Mouse (Mus musculus): ENCODE results near the gene Tlr3.

Gene Tlr3

DNA sequence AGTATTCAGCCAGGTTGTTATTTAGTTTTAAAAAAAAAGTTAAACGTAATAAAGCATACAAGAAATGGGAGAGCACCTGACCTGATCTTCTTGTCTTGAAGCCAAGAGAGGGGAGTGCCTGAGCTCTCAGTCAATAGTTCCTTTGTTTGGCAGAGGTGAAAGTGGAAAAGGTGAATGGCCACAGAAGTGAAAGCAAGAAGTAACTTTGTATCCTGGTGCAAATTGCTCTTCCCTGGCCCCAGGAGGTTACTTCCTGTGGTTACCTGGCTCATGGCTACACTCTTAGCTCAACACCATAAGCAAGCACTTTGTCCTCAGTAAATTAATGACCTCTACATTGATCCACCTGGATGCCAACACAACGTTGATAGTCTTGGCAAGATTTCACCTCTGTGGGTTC is at the start of gene Tlr3:
Gene Tlr3, minus strand, starts transcription at position 199 of the 400 bp plus-strand sequence.
- no peak for DNase-seq

- no peak for DNase-seq
These were observed 47.0 kb upstream of the Tlr3 start for GRCm38 (mm10) chr8:45457874-45458273.

DNA sequence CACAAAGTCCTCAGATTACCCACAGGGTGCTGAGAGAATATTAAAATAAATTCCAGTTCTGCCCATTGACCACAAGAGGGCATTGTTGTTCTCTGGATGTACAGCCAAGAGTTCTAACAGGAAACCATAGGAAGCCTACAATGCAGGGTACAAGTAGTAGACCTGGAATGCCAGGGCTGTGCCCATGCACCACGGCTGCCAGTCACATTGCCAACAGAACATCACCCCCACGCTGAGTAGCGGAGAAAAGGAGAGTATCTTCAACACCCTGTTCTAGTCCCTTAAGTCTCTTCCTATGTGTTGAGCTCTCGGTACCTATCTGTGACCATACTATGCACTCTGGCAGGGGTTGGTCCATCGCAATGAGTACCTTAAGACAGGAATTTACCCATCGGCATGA is 43.5 kb upstream of the Tlr3 start:
- peak; percentile 66 to 80 for DNase-seq

GRCm38 (mm10) chr8:45452115-45452514 is 41.2 kb upstream of the Tlr3 start:
- no peak for DNase-seq

DNA sequence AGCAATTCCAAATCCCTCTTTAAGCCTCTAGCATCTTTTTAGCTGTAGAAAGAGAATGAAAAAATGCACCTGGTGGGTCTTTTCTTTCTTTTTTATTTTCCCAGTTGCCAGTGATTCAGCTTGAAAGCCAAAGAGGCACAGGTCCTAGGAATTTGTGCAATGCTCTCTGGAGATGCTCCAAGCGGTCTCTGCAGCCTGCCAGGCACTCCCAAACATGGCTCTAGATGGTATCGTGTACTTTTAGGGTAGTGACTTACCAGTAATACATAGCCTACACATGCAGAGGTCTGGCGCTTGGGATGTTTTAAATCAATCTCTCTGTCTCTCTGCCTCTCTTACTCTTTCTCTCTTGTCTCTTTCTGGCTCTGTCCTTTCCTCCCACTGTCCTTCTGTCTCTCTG is 38.0 kb upstream of the Tlr3 start:
- peak; percentile 13 to 22 for DNase-seq

DNA sequence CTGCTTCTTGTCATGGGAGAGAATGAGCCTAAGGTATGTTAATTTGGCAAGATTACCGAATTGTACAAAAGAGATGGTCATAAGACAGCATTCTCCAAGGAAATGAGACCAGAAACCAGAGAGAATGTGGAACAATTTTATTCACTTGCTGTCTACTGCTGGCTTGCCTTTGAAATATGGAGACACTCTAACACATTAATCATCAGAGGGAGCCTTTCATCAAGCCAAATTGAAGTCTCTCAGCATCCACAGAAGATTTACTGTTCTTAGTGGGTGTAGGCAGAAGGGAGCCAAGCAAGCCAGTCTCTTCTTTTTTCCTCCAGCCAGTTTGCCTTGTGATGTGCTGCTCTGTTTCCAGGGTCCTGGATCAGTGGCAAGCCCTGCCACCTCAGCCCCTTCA is 37.4 kb upstream of the Tlr3 start:
- no peak for DNase-seq

DNA sequence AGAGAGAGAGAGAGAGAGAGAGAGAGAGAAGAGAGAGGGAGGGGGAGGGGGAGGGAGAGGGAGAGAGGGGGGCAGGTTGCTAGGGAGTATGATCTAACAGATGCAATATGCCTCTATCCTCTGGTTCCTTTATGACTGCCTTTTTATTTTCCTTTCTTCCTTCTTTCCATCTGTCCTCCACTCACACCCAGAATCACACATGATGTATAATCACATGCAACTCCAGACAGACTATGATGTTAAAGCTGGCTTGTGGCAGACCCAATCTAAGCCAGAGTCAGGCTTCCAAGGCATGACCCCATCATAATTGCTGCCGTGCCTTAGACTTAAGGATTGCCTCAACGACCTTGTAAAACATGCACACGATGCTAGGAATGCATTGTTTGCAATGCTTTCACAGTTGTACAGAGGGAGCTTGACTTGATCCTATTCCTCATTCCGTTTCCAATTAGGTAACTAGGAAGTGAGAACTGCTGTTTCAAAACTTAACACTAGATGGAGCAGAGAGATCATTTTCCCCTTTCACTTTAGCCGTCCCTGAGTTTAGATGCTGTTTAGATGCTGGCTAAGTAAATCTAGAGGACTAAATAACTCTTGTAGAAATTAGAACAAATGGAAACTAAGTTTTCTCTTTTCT is 28.1 kb upstream of the Tlr3 start:
- DNase-seq: peak; percentile 10 to 73

DNA sequence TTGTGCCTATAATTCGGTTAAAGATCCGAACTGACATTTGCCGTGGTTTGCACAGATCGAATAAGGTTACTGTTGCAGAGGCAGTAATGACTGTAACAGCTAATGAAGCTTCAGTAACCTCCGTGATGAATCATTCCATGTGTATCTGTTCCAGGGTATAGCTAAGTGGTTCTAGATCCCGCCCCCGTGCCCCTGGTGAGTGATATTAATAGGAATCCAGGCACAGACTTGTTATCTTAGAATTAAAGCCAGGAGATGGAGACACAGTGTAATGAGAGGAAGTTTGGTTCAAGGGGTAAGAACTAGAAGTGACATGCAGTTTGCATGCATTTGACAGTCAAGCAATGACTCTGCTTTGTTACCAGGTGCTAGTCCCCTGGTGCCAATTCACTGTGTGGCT is 9.3 kb upstream of the Tlr3 start:
- DNase-seq: no peak

DNA sequence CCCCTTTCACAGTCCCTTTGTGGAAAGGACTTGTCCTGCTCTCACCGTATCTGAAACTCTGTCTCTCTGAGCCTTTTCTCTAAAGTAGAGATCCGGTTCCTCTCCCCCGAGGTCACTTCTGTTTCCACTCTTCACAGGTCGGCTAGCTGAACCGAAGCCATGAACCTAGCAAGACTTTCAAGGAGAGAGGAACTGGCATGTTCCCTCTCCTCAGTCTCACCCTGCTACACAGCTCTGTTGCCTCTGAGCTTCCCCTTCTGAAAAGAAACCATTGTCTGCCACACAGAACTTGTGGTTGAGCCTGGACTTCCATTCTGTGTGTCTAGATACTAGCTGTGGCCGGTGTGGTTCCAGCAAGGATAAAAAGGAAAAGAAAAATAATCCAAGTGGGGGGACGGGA is 4.1 kb upstream of the Tlr3 start:
- no peak for DNase-seq

GRCm38 (mm10) chr8:45410146-45410880 is 567 bp downstream of the Tlr3 start:
- peak; percentile 61 to 74 for DNase-seq

DNA sequence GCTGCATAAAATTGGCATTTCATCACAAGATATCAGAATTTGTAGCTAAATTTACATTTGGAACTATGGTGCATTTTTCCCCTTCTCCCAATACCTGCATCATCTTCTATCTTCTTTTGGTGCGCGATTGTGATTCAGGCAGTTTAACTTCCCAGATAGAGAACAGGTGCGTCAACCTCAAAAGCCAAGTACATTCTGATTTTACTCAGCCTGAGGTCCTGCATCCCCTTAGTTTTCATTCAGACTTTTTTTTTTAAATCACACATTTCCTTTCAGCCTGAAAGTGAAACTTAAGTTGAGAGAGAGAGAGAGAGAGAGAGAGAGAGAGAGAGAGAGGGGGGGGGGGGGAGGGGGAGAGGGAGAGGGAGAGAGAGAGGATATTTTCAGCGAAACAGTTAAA is 1.2 kb downstream of the Tlr3 start:
- no peak for DNase-seq

- DNase-seq: peak; percentile 11 to 33
These were observed 27.6 kb downstream of the Tlr3 start for GRCm38 (mm10) chr8:45383250-45383649.

DNA sequence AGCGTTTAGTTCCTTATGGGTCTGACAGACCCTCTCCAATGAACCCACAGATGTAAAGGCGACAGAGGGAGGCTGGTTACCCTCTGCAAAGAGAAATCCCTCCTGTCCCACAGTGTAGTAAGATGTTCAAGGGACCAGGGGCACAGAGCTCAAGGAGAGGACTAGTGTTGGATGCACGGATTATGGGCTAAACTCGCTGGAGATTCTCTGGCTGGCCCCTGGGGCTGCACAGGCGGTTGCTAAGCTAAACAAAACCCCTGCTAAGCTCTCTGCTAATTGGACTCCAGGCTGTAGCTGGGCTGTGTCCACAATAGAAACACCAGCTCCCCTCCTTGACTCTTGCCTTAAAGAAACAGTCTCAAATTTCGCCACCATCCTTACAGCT is 28.9 kb downstream of the Tlr3 start, which contains the start of gene Fam149a:
Gene Fam149a, minus strand, starts transcription at position 329 of the 385 bp plus-strand sequence.
- DNase-seq: peak; percentile 18 to 21

DNA sequence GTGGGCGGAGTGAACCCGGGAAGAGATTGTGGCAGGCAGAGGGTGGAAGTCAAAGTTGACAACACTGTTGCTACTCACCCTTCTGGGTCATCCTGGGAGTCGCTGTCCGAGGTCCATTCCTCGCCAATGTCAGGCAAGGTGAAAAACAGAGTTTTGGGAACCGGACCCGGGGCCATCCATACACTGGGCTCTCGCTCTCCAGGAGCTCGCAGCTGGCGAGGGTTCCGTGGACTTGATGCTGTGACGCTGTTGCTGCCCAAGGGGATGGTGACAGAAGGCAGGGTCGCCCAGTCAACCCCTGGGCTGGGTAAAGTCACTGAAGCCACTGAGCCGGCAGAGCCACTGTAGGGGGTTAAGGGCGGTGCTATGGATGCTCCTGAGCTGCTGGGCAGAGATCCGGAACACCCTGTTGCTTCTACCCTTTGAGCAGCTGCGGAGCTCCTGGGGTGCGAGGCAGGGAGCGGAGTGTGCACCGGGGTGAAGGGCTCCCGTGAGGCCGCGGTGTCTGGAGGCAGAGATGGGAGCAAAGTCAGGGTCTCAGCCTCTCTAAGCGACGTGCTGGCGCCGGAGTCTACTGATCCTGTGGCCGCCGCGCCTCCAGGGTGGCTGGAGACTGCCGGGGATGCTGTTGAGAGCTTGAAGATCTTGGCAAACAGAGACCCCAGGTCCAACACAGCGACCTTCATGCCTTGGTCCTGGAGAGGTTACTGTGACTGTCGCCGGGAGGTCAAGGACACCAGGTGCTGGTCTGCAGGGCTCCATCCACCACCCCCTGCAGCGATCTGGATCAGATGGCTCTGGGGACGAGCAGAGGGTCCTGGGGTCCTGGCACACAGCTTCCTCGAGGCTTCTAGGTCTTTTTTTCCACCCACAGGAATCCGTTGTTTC is 29.6 kb downstream of the Tlr3 start:
- peak; percentile 19 to 26 for DNase-seq

- no peak for DNase-seq
These were observed 30.3 kb downstream of the Tlr3 start for GRCm38 (mm10) chr8:45380598-45380997.

DNA sequence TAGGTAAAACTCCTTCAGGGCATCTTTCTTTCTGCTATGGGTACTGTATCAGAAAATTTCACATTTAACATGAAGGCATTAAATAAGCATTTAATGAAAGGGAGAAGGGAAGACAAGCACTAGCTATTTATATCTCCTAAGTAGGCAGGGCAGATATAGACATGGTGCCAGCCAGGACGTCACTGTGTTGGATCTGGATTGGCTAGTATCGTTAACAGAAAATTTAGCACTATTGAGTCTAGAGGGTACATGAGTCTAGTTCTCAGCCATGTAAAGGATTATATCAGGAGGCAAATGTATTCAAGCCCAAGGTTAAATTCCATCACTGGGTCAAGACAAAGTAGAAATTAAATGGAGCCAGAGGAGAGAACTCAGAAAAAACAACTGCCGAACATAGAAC is 36.8 kb downstream of the Tlr3 start:
- no peak for DNase-seq

DNA sequence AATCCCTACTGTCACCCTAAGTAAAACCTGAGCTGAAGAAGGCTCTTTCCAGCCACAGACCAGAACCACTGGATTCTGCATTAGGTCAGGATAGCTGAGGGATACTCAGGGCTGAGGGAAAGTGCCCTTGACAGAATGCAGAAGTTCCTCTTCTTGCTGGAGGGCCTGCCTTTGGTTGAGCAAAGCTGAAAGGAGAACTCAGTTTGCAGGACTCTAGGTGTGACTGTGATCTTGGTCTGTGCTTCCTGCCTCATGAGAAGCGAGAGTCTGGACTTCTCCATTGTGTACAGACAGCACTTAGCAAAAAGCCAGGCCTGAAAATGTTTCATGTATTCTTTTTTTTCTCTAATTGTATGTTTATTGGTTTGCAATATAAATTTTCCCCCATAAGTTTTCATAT is 43.7 kb downstream of the Tlr3 start:
- no peak for DNase-seq

GRCm38 (mm10) chr8:45363220-45363619 is 47.7 kb downstream of the Tlr3 start:
- no peak for DNase-seq

- peak; percentile 55 to 65 for DNase-seq
These were observed 48.6 kb downstream of the Tlr3 start for GRCm38 (mm10) chr8:45362323-45362722.

DNA sequence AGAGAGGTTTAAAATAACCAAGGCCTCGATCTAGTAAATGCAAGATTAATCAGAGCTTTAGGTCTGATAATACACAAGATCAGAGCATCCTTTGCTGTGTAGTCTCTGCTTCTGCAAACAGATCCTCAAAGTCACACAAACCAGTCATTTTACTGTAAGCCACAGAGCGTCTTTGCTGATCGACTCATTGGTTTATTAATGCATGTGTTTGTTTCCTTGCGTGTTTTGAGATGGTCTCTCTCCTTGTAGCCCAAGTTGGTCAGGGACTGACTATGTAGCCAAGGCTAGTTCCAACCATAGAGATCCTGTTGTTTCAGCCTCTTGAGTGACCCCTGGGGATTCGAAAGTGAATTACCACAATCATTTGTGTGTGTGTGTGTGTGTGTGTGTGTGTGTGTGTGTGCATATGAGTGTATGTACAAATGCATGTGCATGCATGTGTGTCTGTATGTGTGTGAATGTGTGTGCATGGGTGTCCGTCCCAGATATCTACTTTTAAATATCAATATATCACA is 51.7 kb downstream of the Tlr3 start:
- peak; percentile 22 to 53 for DNase-seq

DNA sequence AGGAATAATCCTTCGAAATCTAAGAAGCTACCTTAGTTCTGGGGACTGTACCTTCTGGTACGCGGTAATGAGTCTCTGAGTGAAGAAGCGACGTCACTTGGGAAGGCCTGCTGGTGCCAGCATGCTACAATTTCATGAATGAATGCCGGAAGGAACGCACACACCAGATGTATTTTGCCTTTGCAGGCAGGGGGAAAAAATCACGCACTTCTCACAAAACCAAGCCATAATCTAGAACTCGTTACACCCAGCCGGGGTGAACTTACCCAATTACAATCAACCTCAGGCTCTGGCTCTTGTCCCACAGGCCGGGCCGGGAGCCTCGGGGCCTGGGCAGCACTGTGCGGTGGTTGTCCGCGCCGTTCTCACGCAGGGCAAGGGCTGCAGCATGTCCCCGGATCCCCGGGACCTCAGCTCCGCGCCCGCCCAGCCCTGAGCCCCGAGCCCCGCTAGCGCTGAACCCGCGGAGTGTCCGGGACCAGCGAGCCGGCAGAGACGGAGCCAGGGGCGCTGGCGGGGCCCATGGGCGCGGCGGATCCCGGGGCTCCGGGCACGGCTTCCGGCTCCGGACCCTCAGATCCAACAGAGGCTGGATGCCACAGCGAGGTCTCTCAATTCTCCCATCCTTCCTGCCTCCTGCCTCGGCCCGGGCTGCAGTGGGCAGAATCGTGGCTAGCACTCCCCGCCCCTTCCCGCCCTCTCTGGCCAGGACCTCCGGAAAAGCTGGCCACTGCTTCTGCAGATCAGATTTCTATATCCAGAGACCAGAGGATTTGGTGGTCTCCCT is 52.6 kb downstream of the Tlr3 start:
- DNase-seq: peak; percentile 77 to 80

GRCm38 (mm10) chr8:45355809-45356208 is 55.1 kb downstream of the Tlr3 start:
- no peak for DNase-seq
